Mouse (Mus musculus): Measurements from ENCODE around the gene Brsk2. TPM values are rescaled to one million over a fixed set of nuclear protein-coding genes. Genes with fewer than 3 reads are reported as not detected.
A peak's percentile ranks its signal among the peaks of the same experiment; 100 is the strongest.

Brsk2 gene
- total RNA-seq, 4 experiments from 2014 or later: 0.16 to 0.43 (median 0.22) TPM

- DNase-seq (ENCODE audit: low spot score): no peak
These were observed 6.1 kb downstream of the Brsk2 start for GRCm38 (mm10) chr7:141955565-141956173.

GRCm38 (mm10) chr7:141956174-141956566 is 6.6 kb downstream of the Brsk2 start:
- no peak for DNase-seq (ENCODE audit: low spot score)

GRCm38 (mm10) chr7:141957524-141958051 is 8.0 kb downstream of the Brsk2 start:
- no peak for DNase-seq (ENCODE audit: low spot score)

- no peak for DNase-seq (ENCODE audit: low spot score)
These were observed 8.7 kb downstream of the Brsk2 start for GRCm38 (mm10) chr7:141958211-141958610.

- DNase-seq (ENCODE audit: low spot score): no peak
These were observed 9.6 kb downstream of the Brsk2 start for GRCm38 (mm10) chr7:141959133-141959532.

- no peak for DNase-seq (ENCODE audit: low spot score)
These were observed 11.4 kb downstream of the Brsk2 start for GRCm38 (mm10) chr7:141960926-141961325.

GRCm38 (mm10) chr7:141961491-141961890 is 11.9 kb downstream of the Brsk2 start:
- no peak for DNase-seq (ENCODE audit: low spot score)

GRCm38 (mm10) chr7:141962521-141962920 is 13.0 kb downstream of the Brsk2 start:
- no peak for DNase-seq (ENCODE audit: low spot score)

- DNase-seq (ENCODE audit: low spot score): no peak
These were observed 16.7 kb downstream of the Brsk2 start for GRCm38 (mm10) chr7:141966281-141966680.

GRCm38 (mm10) chr7:141972831-141973619 is 23.5 kb downstream of the Brsk2 start:
- no peak for DNase-seq (ENCODE audit: low spot score)

- no peak for DNase-seq (ENCODE audit: low spot score)
These were observed 28.5 kb downstream of the Brsk2 start for GRCm38 (mm10) chr7:141978003-141978402.

GRCm38 (mm10) chr7:141979247-141979646 is 29.7 kb downstream of the Brsk2 start:
- no peak for DNase-seq (ENCODE audit: low spot score)

GRCm38 (mm10) chr7:141981237-141981636 is 31.7 kb downstream of the Brsk2 start:
- no peak for DNase-seq (ENCODE audit: low spot score)

GRCm38 (mm10) chr7:141988314-141988806 is 38.8 kb downstream of the Brsk2 start:
- DNase-seq (ENCODE audit: low spot score): no peak

GRCm38 (mm10) chr7:141991183-141991582 is 41.6 kb downstream of the Brsk2 start:
- no peak for DNase-seq (ENCODE audit: low spot score)

- DNase-seq (ENCODE audit: low spot score): no peak
These were observed 44.6 kb downstream of the Brsk2 start for GRCm38 (mm10) chr7:141994121-141994520.

- DNase-seq (ENCODE audit: low spot score): no peak
These were observed 51.1 kb downstream of the Brsk2 start for GRCm38 (mm10) chr7:142000661-142001060.

GRCm38 (mm10) chr7:142001597-142002340 is 52.2 kb downstream of the Brsk2 start:
- DNase-seq (ENCODE audit: low spot score): no peak

- peak; percentile 41 for DNase-seq (ENCODE audit: low spot score)
These were observed 67.0 kb downstream of the Brsk2 start for GRCm38 (mm10) chr7:142016562-142016961.

- no peak for DNase-seq (ENCODE audit: low spot score)
These were observed 70.1 kb downstream of the Brsk2 start for GRCm38 (mm10) chr7:142019699-142020098.

GRCm38 (mm10) chr7:142020827-142021226 is 71.3 kb downstream of the Brsk2 start:
- DNase-seq (ENCODE audit: low spot score): no peak

- no peak for DNase-seq (ENCODE audit: low spot score)
These were observed 75.6 kb downstream of the Brsk2 start for GRCm38 (mm10) chr7:142025196-142025595.
